Mouse (Mus musculus) embryonic fibroblast, embryonic 13.5 days (primary cell): ENCODE measurements around the gene Mdga1. TPM values are rescaled to one million over a fixed set of nuclear protein-coding genes. Genes with fewer than 3 reads are reported as not detected.

ENCODE experiments used
- H3K27ac ChIP-seq: 2 replicates; pipeline ENCODE4 v1.5.1; 2012; ENCODE audit warnings: low read length, control low read depth, inconsistent platforms; ENCODE audit not compliant: insufficient read depth
- H3K4me1 ChIP-seq: 2 replicates; pipeline ENCODE4 v1.6.1; 2011; ENCODE audit warnings: low read length; ENCODE audit not compliant: control insufficient read depth, insufficient read depth
- H3K4me3 ChIP-seq: 2 replicates; pipeline ENCODE4 v1.5.1; 2011; ENCODE audit warnings: mild to moderate bottlenecking, control low read depth, low read length; ENCODE audit not compliant: insufficient read depth
- CTCF ChIP-seq: IDR thresholded peaks from 2 replicates; pipeline ENCODE4 v1.5.1; 2011; ENCODE audit warnings: mild to moderate bottlenecking, control low read depth, low read length, moderate library complexity, borderline replicate concordance; ENCODE audit not compliant: insufficient read depth
- POLR2A ChIP-seq: IDR thresholded peaks from 2 replicates; pipeline ENCODE4 v1.6.1; 2011; ENCODE audit warnings: low read depth, mild to moderate bottlenecking, control low read depth, low read length, moderate library complexity
- polyA plus RNA-seq: library from polyadenylated mRNA; stranded (reverse); fragments of >200 nt; gene quantifications from 2 replicates; pipeline ENCODE4 v1.2.4, GENCODE M21; 2011; ENCODE audit warnings: low read depth; ENCODE audit not compliant: missing spikeins, insufficient read length

Gene Mdga1
- polyA plus RNA-seq, 1 experiment: 7.6 TPM

- Histone ChIP-seq H3K27ac (no peak overlapping the region), H3K4me1 (no peaks in the 10 kb centered on the region), H3K4me3 (no peak overlapping the region)
- TF ChIP-seq CTCF: no peak
These were observed 6.1 kb downstream of the Mdga1 start for GRCm38 (mm10) chr17:29963730-29964259.

- TF ChIP-seq POLR2A (no peak), CTCF (no peak)
- H3K4me3 ChIP-seq: no peak overlapping the region
- no peaks in the 10 kb centered on the region for H3K4me1 ChIP-seq
- H3K27ac ChIP-seq: no peak overlapping the region
These were observed 14.0 kb downstream of the Mdga1 start for GRCm38 (mm10) chr17:29955880-29956279.

GRCm38 (mm10) chr17:29954316-29954715 lies 15.6 kb downstream of the Mdga1 start:
- no peaks in the 10 kb centered on the region for H3K4me1 ChIP-seq
- TF ChIP-seq POLR2A (no peak), CTCF (no peak)
- H3K27ac ChIP-seq: no peak overlapping the region
- no peak overlapping the region for H3K4me3 ChIP-seq

- H3K27ac ChIP-seq: no peak overlapping the region
These were observed 18.8 kb downstream of the Mdga1 start for GRCm38 (mm10) chr17:29951100-29951499.

DNA sequence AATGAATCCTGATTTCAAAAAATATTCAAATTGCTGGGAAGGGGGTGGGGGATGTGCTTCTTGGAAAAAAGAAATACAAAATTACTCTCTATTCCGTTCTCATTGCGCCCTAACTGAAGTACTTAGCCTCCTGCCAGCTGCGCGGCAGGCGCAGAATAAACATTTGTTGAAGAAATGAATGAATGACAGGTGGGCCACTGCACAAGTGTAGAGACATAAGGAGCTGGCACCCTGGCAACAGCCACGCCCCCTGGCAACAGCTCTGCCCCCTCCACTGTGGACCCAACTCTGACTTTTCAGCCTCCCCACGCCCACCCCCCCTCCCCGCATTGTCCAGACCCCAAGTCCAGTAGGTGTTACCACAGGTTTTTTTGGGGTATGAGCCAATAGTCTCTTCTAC lies 19.3 kb downstream of the Mdga1 start:
- no peaks in the 10 kb centered on the region for H3K4me1 ChIP-seq
- TF ChIP-seq POLR2A: no peak
- TF ChIP-seq CTCF: no peak
- no peak overlapping the region for H3K27ac ChIP-seq
- no peak overlapping the region for H3K4me3 ChIP-seq

More at GRCm38 (mm10) chr17:29951100-29951499, 18.8 kb downstream of the Mdga1 start:
- TF ChIP-seq CTCF (no peak), POLR2A (no peak)
- no peak overlapping the region for H3K4me3 ChIP-seq
- H3K4me1 ChIP-seq: no peaks in the 10 kb centered on the region

DNA sequence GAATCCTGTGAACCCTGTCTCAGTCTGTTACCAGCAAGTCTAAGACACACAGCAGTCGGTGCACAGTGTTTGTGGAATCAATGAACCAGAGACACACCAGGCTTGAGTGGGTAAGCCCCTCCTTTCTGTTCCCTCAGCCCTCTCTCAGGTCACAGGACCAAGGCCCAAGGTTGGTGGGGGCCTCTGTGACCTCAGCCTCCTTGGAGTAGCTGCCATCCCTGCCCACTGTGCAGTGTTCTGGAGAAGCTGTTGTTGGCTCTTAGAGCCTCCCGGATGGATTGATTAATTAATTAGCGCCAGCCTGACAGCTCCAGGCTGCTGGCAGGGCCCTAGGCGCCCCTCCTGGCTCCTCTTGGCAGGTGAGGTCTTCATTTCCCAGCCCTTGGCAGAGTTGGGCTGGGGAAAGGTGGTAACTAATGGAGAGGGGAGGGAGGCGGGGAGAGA lies 22.6 kb downstream of the Mdga1 start:
- no peak for TF ChIP-seq POLR2A
- no peak for TF ChIP-seq CTCF
- Histone ChIP-seq H3K27ac (no peak overlapping the region), H3K4me3 (no peak overlapping the region)

DNA sequence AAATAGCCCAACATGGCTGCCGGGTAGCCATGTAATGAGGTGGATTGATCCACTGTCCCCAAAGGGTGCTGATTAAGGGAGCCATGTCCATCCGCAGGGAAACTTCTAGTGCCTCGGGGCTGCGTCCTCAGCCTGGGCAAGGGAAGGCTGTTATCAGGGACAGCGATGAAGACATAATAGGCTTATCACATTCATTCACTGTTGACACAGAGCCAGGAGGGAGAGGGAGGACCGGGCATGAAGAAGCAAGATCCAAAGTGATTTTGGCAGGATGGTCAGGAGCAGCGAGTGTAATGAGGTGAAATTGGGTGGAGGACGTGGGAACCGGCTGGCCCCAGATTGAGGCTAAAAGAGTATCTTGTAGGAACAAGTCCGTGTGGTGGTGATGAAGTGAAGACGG lies 25.5 kb downstream of the Mdga1 start:
- H3K4me3 ChIP-seq: no peak overlapping the region
- H3K4me1 ChIP-seq: no peaks in the 10 kb centered on the region
- no peak for TF ChIP-seq POLR2A
- no peak for TF ChIP-seq CTCF
- no peak overlapping the region for H3K27ac ChIP-seq

More for the DNA sequence above, 22.6 kb downstream of the Mdga1 start:
- H3K4me1 ChIP-seq: no peaks in the 10 kb centered on the region

DNA sequence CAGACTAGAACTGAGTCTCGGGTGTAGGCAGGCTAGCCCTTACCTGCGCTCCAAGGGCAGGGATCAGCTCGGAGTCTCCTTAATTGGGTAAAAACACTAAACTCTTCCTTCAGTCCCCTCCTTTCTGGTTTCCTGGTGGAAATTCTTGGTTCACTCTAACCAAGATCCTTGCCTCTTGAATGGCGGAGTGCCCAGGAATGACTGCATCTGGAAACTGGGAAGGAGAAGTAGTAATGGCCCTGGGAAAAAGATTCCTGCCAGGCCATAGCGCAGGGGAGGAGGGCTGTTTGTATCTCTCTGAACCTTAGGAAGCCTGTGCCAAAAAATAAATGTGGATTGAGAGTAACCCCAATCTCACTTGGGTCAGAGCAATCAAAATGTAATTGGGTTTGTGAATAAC lies 30.9 kb downstream of the Mdga1 start:
- H3K4me1 ChIP-seq: no peaks in the 10 kb centered on the region
- TF ChIP-seq POLR2A: no peak
- no peak for TF ChIP-seq CTCF
- no peak overlapping the region for H3K27ac ChIP-seq
- no peak overlapping the region for H3K4me3 ChIP-seq

DNA sequence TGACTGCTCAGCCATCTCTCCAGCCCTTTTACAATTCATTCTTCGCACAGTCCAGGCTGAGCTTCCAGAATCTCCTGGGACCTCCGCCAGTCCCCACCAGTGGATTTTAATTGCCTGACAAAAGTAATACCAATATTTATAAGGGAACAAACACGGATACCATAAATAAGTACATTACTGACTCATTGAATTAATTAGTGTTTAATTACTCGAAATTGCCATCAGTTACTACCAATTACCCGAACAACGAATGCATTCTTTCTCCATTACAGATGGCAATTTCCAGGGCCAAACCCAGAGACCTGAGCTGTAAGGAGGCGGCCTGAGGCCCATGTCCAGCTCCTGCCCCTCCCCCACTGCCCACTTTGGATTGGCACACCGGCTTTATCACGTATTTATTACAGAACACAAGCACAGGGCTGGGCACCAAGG lies 32.5 kb downstream of the Mdga1 start:
- Histone ChIP-seq H3K27ac (no peak overlapping the region), H3K4me1 (no peaks in the 10 kb centered on the region), H3K4me3 (no peak overlapping the region)
- TF ChIP-seq POLR2A: no peak
- TF ChIP-seq CTCF: no peak

DNA sequence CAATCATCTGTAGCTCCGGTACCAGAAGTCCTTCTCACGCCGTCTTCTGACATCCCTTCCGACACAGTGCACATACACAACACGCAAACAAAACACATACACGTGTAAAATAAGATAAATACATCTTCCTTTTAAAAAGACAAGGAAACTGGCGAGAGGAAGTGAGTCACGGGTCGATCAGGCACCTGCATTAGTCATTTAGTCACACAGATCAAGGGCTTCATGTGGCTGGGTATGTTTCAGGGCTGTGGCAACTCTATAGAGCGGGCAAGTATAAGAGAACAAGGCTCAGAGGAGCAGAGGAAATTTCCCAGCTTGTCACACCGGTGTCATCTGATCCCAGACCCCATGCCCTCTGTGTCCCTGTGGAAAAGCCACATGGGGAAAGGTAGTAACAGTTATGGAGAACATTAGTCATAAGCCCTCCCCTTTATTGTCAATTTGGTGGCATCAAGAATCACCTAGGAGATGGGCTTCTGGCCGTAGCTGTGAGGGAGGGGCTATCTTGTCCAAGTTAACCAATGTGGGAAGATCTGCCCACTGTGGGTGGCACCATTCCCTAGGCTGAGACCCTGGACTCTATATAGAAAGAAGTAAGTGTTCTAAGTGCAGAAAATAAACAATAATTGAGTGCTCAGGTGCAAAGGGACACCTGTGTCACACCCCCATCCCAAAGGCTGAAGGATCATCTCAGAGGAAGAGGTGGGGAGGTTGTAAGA lies 35.6 kb downstream of the Mdga1 start:
- TF ChIP-seq POLR2A: no peak
- TF ChIP-seq CTCF: no peak
- H3K27ac ChIP-seq: no peak overlapping the region
- H3K4me1 ChIP-seq: no peaks in the 10 kb centered on the region
- H3K4me3 ChIP-seq: no peak overlapping the region

- TF ChIP-seq POLR2A (no peak), CTCF (no peak)
- Histone ChIP-seq H3K27ac (no peak overlapping the region), H3K4me1 (no peaks in the 10 kb centered on the region), H3K4me3 (no peak overlapping the region)
These were observed 37.1 kb downstream of the Mdga1 start for GRCm38 (mm10) chr17:29932753-29933152.
